In the genomic region with DNA sequence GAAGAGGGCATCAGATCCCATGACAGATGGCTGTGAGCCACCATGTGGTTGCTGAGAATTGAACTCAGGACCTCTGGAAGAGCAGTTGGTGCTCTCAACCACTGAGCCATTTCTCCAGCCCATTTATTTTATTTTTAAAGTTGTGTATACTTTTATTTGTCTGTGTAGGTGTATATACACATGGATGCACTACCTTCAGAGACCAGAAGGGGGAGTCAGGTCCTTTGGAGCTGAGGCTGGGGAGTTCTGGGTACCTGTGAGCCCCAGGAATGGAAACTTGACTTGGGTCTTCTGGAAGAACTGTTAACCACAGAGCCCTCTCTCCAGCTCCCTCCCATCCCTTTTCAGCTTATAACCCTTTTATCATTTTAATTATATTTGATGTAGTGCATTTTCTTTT, we compare ENCODE assay signal across 19 mouse cellular contexts.
A peak's percentile ranks its signal among the peaks of the same experiment; 100 is the strongest.
DNase-seq lines count a peak whose midpoint lies in the region; ATAC-seq and TF ChIP-seq lines count a peak whose summit lies in the region.
"Had no signal": no experiment of that assay in that cellular context is flagged by ENCODE, and none has a peak within 500 bp of the region (broad histone marks: within the 10 kb centered on the region; RNA-seq: fewer than 3 reads in every experiment).

No protein-coding gene starts in this region.

- H3K9ac ChIP-seq in intestine, postnatal 0 days (ENCODE audit: low read depth, low read length): no peak overlapping the region
- H3K9ac ChIP-seq in intestine, embryonic 16.5 days (ENCODE audit: low read depth, low read length): no peak overlapping the region
- H3K9ac ChIP-seq in lung, postnatal 0 days (replicated peaks; ENCODE audit: low read depth): no peak overlapping the region
- no peak overlapping the region for H3K9ac ChIP-seq in MEL (ENCODE audit: control insufficient read depth, low read depth, low read length, poor library complexity, severe bottlenecking)
- no peak overlapping the region for H3K9ac ChIP-seq in stomach, postnatal 0 days (ENCODE audit: low read length)
- H3K9ac ChIP-seq: limb, embryonic 13.5 days; neural tube, embryonic 12.5 days had no signal

- TF ChIP-seq EP300 in lung, postnatal 0 days (IDR thresholded peaks at IDR 0.05): no peak
- no peak for TF ChIP-seq EP300 in MEL (IDR thresholded peaks at IDR 0.05; ENCODE audit: low read depth in 1 of 2, low read length in 2 of 2)
- no peak for TF ChIP-seq EP300 in stomach, postnatal 0 days (optimal IDR thresholded peaks at IDR 0.05)

- no peaks in the 10 kb centered on the region for H3K9me3 ChIP-seq in intestine, postnatal 0 days (ENCODE audit: control insufficient read depth)
- 0 out of 2 replicates have a peak, but pooled peaks cover 3% of the 10 kb centered on the region for H3K9me3 ChIP-seq in intestine, embryonic 16.5 days (ENCODE audit: control insufficient read depth, low read length)
- no peaks in the 10 kb centered on the region for H3K9me3 ChIP-seq in lung, postnatal 0 days (ENCODE audit: low read length)
- H3K9me3 ChIP-seq in MEL (replicated peaks; ENCODE audit: insufficient read depth, low read length): no peaks in the 10 kb centered on the region
- no peaks in the 10 kb centered on the region for H3K9me3 ChIP-seq in stomach, postnatal 0 days (ENCODE audit: control insufficient read depth, low read length)
- H3K9me3 ChIP-seq: neural tube, embryonic 12.5 days had no signal

- H3K27ac ChIP-seq in intestine, postnatal 0 days (ENCODE audit: low read depth, low read length): no peak overlapping the region
- H3K27ac ChIP-seq in intestine, embryonic 16.5 days (ENCODE audit: low read length): no peak overlapping the region
- H3K27ac ChIP-seq in lung, postnatal 0 days (ENCODE audit: low read length): no peak overlapping the region
- no peak overlapping the region for H3K27ac ChIP-seq in MEL (ENCODE audit: control insufficient read depth, low read depth, low read length)
- no peak overlapping the region for H3K27ac ChIP-seq in stomach, postnatal 0 days (replicated peaks)
- H3K27ac ChIP-seq: limb, embryonic 13.5 days; midbrain, embryonic 10.5 days; neural tube, embryonic 12.5 days had no signal

- H3K27me3 ChIP-seq in intestine, postnatal 0 days (replicated peaks; ENCODE audit: control insufficient read depth, insufficient read depth, low read length): no peaks in the 10 kb centered on the region
- H3K27me3 ChIP-seq in intestine, embryonic 16.5 days (replicated peaks; ENCODE audit: control insufficient read depth, insufficient read depth, low read length): no peaks in the 10 kb centered on the region
- no peaks in the 10 kb centered on the region for H3K27me3 ChIP-seq in lung, postnatal 0 days (replicated peaks; ENCODE audit: insufficient read depth, low read length)
- H3K27me3 ChIP-seq in MEL (ENCODE audit: control insufficient read depth in 1 of 2, insufficient read depth in 2 of 2, low read length in 2 of 2): no peaks in the 10 kb centered on the region
- no peaks in the 10 kb centered on the region for H3K27me3 ChIP-seq in stomach, postnatal 0 days (ENCODE audit: control insufficient read depth, insufficient read depth, low read length)
- H3K27me3 ChIP-seq: limb, embryonic 13.5 days; neural tube, embryonic 12.5 days had no signal

- peak; percentile 47 for TF ChIP-seq CTCF in intestine, postnatal 0 days (IDR thresholded peaks at IDR 0.05; ENCODE audit: low read depth)
- TF ChIP-seq CTCF in lung, postnatal 0 days (IDR thresholded peaks at IDR 0.05): peak; percentile 37; the same call in 1 of the 2 replicates
- TF ChIP-seq CTCF in lung, adult 2 months (IDR thresholded peaks at IDR 0.05; ENCODE audit: insufficient read depth, low read length): no peak
- TF ChIP-seq CTCF in MEL (IDR thresholded peaks at IDR 0.05 in 2 of 3, conservative IDR thresholded peaks at IDR 0.05 in 1 of 3; ENCODE audit: control insufficient read depth in 1 of 3, insufficient read depth in 1 of 3, low read depth in 2 of 3, low read length in 3 of 3, poor library complexity in 1 of 3, severe bottlenecking in 1 of 3): no peak; a peak in 1 of 6 replicates
- TF ChIP-seq CTCF in stomach, postnatal 0 days (IDR thresholded peaks at IDR 0.05; ENCODE audit: low read depth): peak; percentile 31

- no peaks in the 10 kb centered on the region for H3K4me1 ChIP-seq in intestine, postnatal 0 days (replicated peaks; ENCODE audit: control insufficient read depth, insufficient read depth, low read length)
- H3K4me1 ChIP-seq in intestine, embryonic 16.5 days (ENCODE audit: control insufficient read depth, insufficient read depth, low read length): no peaks in the 10 kb centered on the region
- no peaks in the 10 kb centered on the region for H3K4me1 ChIP-seq in lung, postnatal 0 days (ENCODE audit: insufficient read depth, low read depth, low read length)
- H3K4me1 ChIP-seq in lung, adult 2 months (ENCODE audit: control insufficient read depth, insufficient read depth, low read length): no peaks in the 10 kb centered on the region
- H3K4me1 ChIP-seq in MEL (ENCODE audit: control insufficient read depth in 1 of 2, insufficient read depth in 2 of 2, low read length in 2 of 2): no peaks in the 10 kb centered on the region
- no peaks in the 10 kb centered on the region for H3K4me1 ChIP-seq in stomach, postnatal 0 days (replicated peaks; ENCODE audit: control insufficient read depth, insufficient read depth)
- H3K4me1 ChIP-seq: limb, embryonic 13.5 days had no signal

- no peaks in the 10 kb centered on the region for H3K79me2 ChIP-seq in MEL (ENCODE audit: control insufficient read depth, insufficient read depth, low read length, poor library complexity)

- peaks cover 40% of the 10 kb centered on the region for H3K36me3 ChIP-seq in intestine, postnatal 0 days (ENCODE audit: control insufficient read depth, insufficient read depth)
- H3K36me3 ChIP-seq in intestine, embryonic 16.5 days (ENCODE audit: control insufficient read depth, insufficient read depth, low read length): peaks cover 13% of the 10 kb centered on the region
- H3K36me3 ChIP-seq in lung, postnatal 0 days (ENCODE audit: insufficient read depth, low read length): no peaks in the 10 kb centered on the region
- no peaks in the 10 kb centered on the region for H3K36me3 ChIP-seq in MEL (ENCODE audit: control insufficient read depth in 1 of 2, insufficient read depth in 2 of 2, low read length in 2 of 2)
- no peaks in the 10 kb centered on the region for H3K36me3 ChIP-seq in stomach, postnatal 0 days (ENCODE audit: control insufficient read depth, insufficient read depth, low read length)

- no peak for TF ChIP-seq POLR2A in lung, adult 2 months (IDR thresholded peaks at IDR 0.05; ENCODE audit: borderline replicate concordance, extremely low read depth, low read depth, low read length)
- no peak for TF ChIP-seq POLR2A in MEL (IDR thresholded peaks at IDR 0.05; ENCODE audit: control insufficient read depth in 1 of 2, insufficient read depth in 1 of 2, low read depth in 1 of 2, low read length in 2 of 2, poor library complexity in 1 of 2)

- H3K4me2 ChIP-seq in intestine, postnatal 0 days (replicated peaks; ENCODE audit: low read depth): no peak overlapping the region
- H3K4me2 ChIP-seq in intestine, embryonic 16.5 days (ENCODE audit: low read depth, low read length): no peak overlapping the region
- no peak overlapping the region for H3K4me2 ChIP-seq in lung, postnatal 0 days (replicated peaks; ENCODE audit: low read depth, low read length)
- no peak overlapping the region for H3K4me2 ChIP-seq in stomach, postnatal 0 days (replicated peaks; ENCODE audit: low read depth)
- H3K4me2 ChIP-seq: limb, embryonic 13.5 days; neural tube, embryonic 12.5 days had no signal

- TF ChIP-seq RAD21 in MEL (IDR thresholded peaks at IDR 0.05; ENCODE audit: low read depth, low read length): no peak; the same call in 1 of the 2 replicates

- DNase-seq in lung, postnatal 0 days (ENCODE audit: low spot score): no peak
- no peak for DNase-seq in lung, adult 2 months
- DNase-seq in MEL (ENCODE audit: low read depth, low spot score): peak; percentile 4
- DNase-seq in stomach, postnatal 0 days (ENCODE audit: low spot score): no peak
- DNase-seq in right cerebral cortex, adult 18-20 months: no peak
- DNase-seq: adrenal gland, postnatal 10 days; cerebellum, adult 11 months; cerebellum, postnatal 36 days; gastrocnemius, postnatal 25 days; kidney, adult 9 months; kidney, postnatal 4 days; lung, postnatal 4 days; thymus, postnatal 25 days had no signal

- ATAC-seq in intestine, postnatal 0 days: no peak
- ATAC-seq in intestine, embryonic 16.5 days: no peak
- no peak for ATAC-seq in lung, postnatal 0 days
- ATAC-seq in stomach, postnatal 0 days (ENCODE audit: low FRiP score, low TSS enrichment): no peak
- ATAC-seq: activated CD4-positive, CD25-positive, alpha-beta regulatory T cell, adult 4 months had no signal

- H3K4me3 ChIP-seq in intestine, postnatal 0 days (ENCODE audit: low read depth, low read length): no peak overlapping the region
- no peak overlapping the region for H3K4me3 ChIP-seq in intestine, embryonic 16.5 days (ENCODE audit: low read length)
- no peak overlapping the region for H3K4me3 ChIP-seq in lung, postnatal 0 days (ENCODE audit: low read depth, low read length)
- H3K4me3 ChIP-seq in lung, adult 2 months (replicated peaks; ENCODE audit: extremely low read depth, low read depth, low read length): no peak overlapping the region
- no peak overlapping the region for H3K4me3 ChIP-seq in MEL (ENCODE audit: control insufficient read depth in 1 of 2, insufficient read depth in 1 of 2, low read depth in 2 of 2, low read length in 2 of 2)
- H3K4me3 ChIP-seq in stomach, postnatal 0 days (ENCODE audit: low read depth, low read length): no peak overlapping the region
- H3K4me3 ChIP-seq: limb, embryonic 13.5 days; midbrain, embryonic 10.5 days; neural tube, embryonic 12.5 days had no signal

TF ChIP-seq in MEL, 35 proteins besides CTCF, POLR2A, EP300 and RAD21:
- TF ChIP-seq ZMIZ1 (IDR thresholded peaks at IDR 0.05; ENCODE audit: low read depth, low read length): no peak

Comparison
In these comparisons a context has a peak if more than half of its experiments do, and no peak if none do; other contexts are left out.
1. CTCF ChIP-seq: peak in intestine, postnatal 0 days (single experiment), lung, postnatal 0 days (single experiment) and stomach, postnatal 0 days (single experiment); none in lung, adult 2 months (single experiment) and MEL (0 of 3).